12 mouse cellular contexts compared by ENCODE assay signal in genomic region chr1:34106606-34107005, GRCm38 (mm10).
A peak's percentile ranks its signal among the peaks of the same experiment; 100 is the strongest.
DNase-seq lines count a peak whose midpoint lies in the region; ATAC-seq lines count a peak whose summit lies in the region.
"Had no signal": no experiment of that assay in that cellular context is flagged by ENCODE, and none has a peak within 500 bp of the region (broad histone marks: within the 10 kb centered on the region; RNA-seq: fewer than 3 reads in every experiment).

No protein-coding gene starts in this region.

- H3K9me3 ChIP-seq in heart, embryonic 14.5 days (ENCODE audit: control insufficient read depth, low read length), result 0 out of 2 replicates have a peak, but pooled peaks cover 3% of the 10 kb centered on the region
- H3K9me3 ChIP-seq in limb, embryonic 11.5 days (ENCODE audit: control insufficient read depth, low read length), result no peaks in the 10 kb centered on the region
- no peaks in the 10 kb centered on the region for H3K9me3 ChIP-seq in limb, embryonic 10.5 days (replicated peaks)
- no peaks in the 10 kb centered on the region; the same call in 1 of the 2 replicates for H3K9me3 ChIP-seq in embryonic facial prominence, embryonic 11.5 days (replicated peaks; ENCODE audit: control insufficient read depth, low read length)
- H3K9me3 ChIP-seq in midbrain, embryonic 16.5 days (replicated peaks; ENCODE audit: control insufficient read depth, low read length, poor library complexity, severe bottlenecking), result no peaks in the 10 kb centered on the region

- DNase-seq in heart, postnatal 10 days, result no peak
- peak; percentile 32 for DNase-seq in limb, embryonic 11.5 days (ENCODE audit: low spot score)
- DNase-seq in limb, embryonic 10.5 days (ENCODE audit: low spot score), result no peak
- peak; percentile 27 for DNase-seq in embryonic facial prominence, embryonic 11.5 days (ENCODE audit: low spot score)
- no peak for DNase-seq in spleen, postnatal 10 days (ENCODE audit: low spot score in 2 of 2)
- DNase-seq in urinary bladder, postnatal 25 days (ENCODE audit: low spot score), result no peak
- DNase-seq: lung, embryonic 14.5 days; thymus, adult 18-20 months had no signal

- ATAC-seq in heart, embryonic 14.5 days (ENCODE audit: insufficient number of reproducible peaks, insufficient read depth, low FRiP score, low read depth), result no peak
- no peak for ATAC-seq in limb, embryonic 11.5 days (ENCODE audit: insufficient number of reproducible peaks, low FRiP score, low TSS enrichment, low read depth)
- no peak for ATAC-seq in embryonic facial prominence, embryonic 11.5 days (replicated peaks; ENCODE audit: insufficient number of reproducible peaks, low FRiP score, low TSS enrichment, low read depth)
- peak; percentile 23; the same call in 1 of the 2 replicates for ATAC-seq in midbrain, embryonic 16.5 days
- ATAC-seq: inflammation-experienced regulatory T-cells, adult 6 months had no signal

- intact Hi-C loops in heart, postnatal 10 days (cut with DNase I), result no loop called here

- WGBS in heart, embryonic 14.5 days, result 14% methylated on average over 8 of the region's 8 CpGs
- WGBS in limb, embryonic 11.5 days, result 7% methylated on average over 8 of the region's 8 CpGs
- WGBS in limb, embryonic 10.5 days, result 11% methylated on average over 8 of the region's 8 CpGs
- 13% methylated on average over 8 of the region's 8 CpGs for WGBS in embryonic facial prominence, embryonic 11.5 days
- WGBS in midbrain, embryonic 16.5 days, result 8% methylated on average over 8 of the region's 8 CpGs

- H3K27ac ChIP-seq in heart, embryonic 14.5 days (replicated peaks in 1 of 2; ENCODE audit: control insufficient read depth in 1 of 2, insufficient read depth in 1 of 2, low read depth in 2 of 2, low read length in 2 of 2), result peak overlapping the region; percentile 24 to 45
- no peak overlapping the region for H3K27ac ChIP-seq in limb, embryonic 11.5 days (replicated peaks; ENCODE audit: low read depth, low read length)
- H3K27ac ChIP-seq in limb, embryonic 10.5 days, result no peak overlapping the region
- H3K27ac ChIP-seq in embryonic facial prominence, embryonic 11.5 days (replicated peaks; ENCODE audit: low read depth, low read length), result no peak overlapping the region
- peak overlapping the region; percentile 53; the same call in 1 of the 2 replicates for H3K27ac ChIP-seq in midbrain, embryonic 16.5 days (ENCODE audit: low read length)
- H3K27ac ChIP-seq: limb, embryonic 13.5 days had no signal

- peak overlapping the region; percentile 14 for H3K9ac ChIP-seq in heart, embryonic 14.5 days (ENCODE audit: low read length)
- H3K9ac ChIP-seq in limb, embryonic 11.5 days (ENCODE audit: low read length), result no peak overlapping the region
- H3K9ac ChIP-seq in embryonic facial prominence, embryonic 11.5 days (replicated peaks; ENCODE audit: low read length), result no peak overlapping the region
- no peak overlapping the region for H3K9ac ChIP-seq in midbrain, embryonic 16.5 days (ENCODE audit: low read depth, low read length)
- H3K9ac ChIP-seq: limb, embryonic 13.5 days; lung, embryonic 14.5 days had no signal

- H3K4me1 ChIP-seq in heart, embryonic 14.5 days (ENCODE audit: control insufficient read depth in 2 of 2, insufficient read depth in 2 of 2, low read length in 2 of 2), result peaks cover 29 to 58% of the 10 kb centered on the region in 2 experiments
- peaks cover 10% of the 10 kb centered on the region for H3K4me1 ChIP-seq in limb, embryonic 11.5 days (ENCODE audit: control insufficient read depth, insufficient read depth, low read length)
- H3K4me1 ChIP-seq in limb, embryonic 10.5 days, result peaks cover 34% of the 10 kb centered on the region
- H3K4me1 ChIP-seq in embryonic facial prominence, embryonic 11.5 days (ENCODE audit: control insufficient read depth, insufficient read depth, low read length), result no peaks in the 10 kb centered on the region
- H3K4me1 ChIP-seq in midbrain, embryonic 16.5 days (ENCODE audit: control insufficient read depth, insufficient read depth, low read length), result peaks cover 19% of the 10 kb centered on the region

- no peaks in the 10 kb centered on the region for H3K36me3 ChIP-seq in heart, embryonic 14.5 days (ENCODE audit: control insufficient read depth, insufficient read depth, low read length)
- H3K36me3 ChIP-seq in limb, embryonic 11.5 days (ENCODE audit: control insufficient read depth, insufficient read depth, low read length), result no peaks in the 10 kb centered on the region
- no peaks in the 10 kb centered on the region; the same call in 1 of the 2 replicates for H3K36me3 ChIP-seq in limb, embryonic 10.5 days
- H3K36me3 ChIP-seq in embryonic facial prominence, embryonic 11.5 days (replicated peaks; ENCODE audit: control insufficient read depth, insufficient read depth, low read depth, low read length), result no peaks in the 10 kb centered on the region
- H3K36me3 ChIP-seq in midbrain, embryonic 16.5 days (ENCODE audit: control insufficient read depth, insufficient read depth, low read length), result no peaks in the 10 kb centered on the region
- H3K36me3 ChIP-seq: limb, embryonic 13.5 days had no signal

- peak overlapping the region; percentile 41 for H3K4me2 ChIP-seq in heart, embryonic 14.5 days (ENCODE audit: low read length)
- H3K4me2 ChIP-seq in limb, embryonic 11.5 days (ENCODE audit: low read depth, severe bottlenecking), result no peak overlapping the region
- H3K4me2 ChIP-seq in embryonic facial prominence, embryonic 11.5 days (ENCODE audit: low read depth, low read length), result no peak overlapping the region
- no peak overlapping the region for H3K4me2 ChIP-seq in midbrain, embryonic 16.5 days (ENCODE audit: low read length)
- H3K4me2 ChIP-seq: limb, embryonic 13.5 days; lung, embryonic 14.5 days had no signal

- no peak overlapping the region for H3K4me3 ChIP-seq in heart, embryonic 14.5 days (ENCODE audit: control insufficient read depth in 1 of 2, insufficient read depth in 1 of 2, low read depth in 1 of 2, low read length in 2 of 2)
- H3K4me3 ChIP-seq in limb, embryonic 11.5 days (ENCODE audit: low read depth, low read length), result no peak overlapping the region
- no peak overlapping the region for H3K4me3 ChIP-seq in limb, embryonic 10.5 days
- H3K4me3 ChIP-seq in embryonic facial prominence, embryonic 11.5 days (ENCODE audit: low read depth, low read length), result no peak overlapping the region
- H3K4me3 ChIP-seq in midbrain, embryonic 16.5 days (ENCODE audit: low read depth, low read length), result no peak overlapping the region
- H3K4me3 ChIP-seq: limb, embryonic 13.5 days had no signal

- H3K27me3 ChIP-seq in heart, embryonic 14.5 days (ENCODE audit: control insufficient read depth, insufficient read depth, low read length), result no peaks in the 10 kb centered on the region
- no peaks in the 10 kb centered on the region for H3K27me3 ChIP-seq in limb, embryonic 11.5 days (ENCODE audit: control insufficient read depth, insufficient read depth, low read length)
- no peaks in the 10 kb centered on the region for H3K27me3 ChIP-seq in limb, embryonic 10.5 days (ENCODE audit: low read depth, poor library complexity, severe bottlenecking)
- H3K27me3 ChIP-seq in embryonic facial prominence, embryonic 11.5 days (ENCODE audit: control insufficient read depth, insufficient read depth, low read length), result no peaks in the 10 kb centered on the region
- H3K27me3 ChIP-seq in midbrain, embryonic 16.5 days (ENCODE audit: control insufficient read depth, insufficient read depth, low read depth, low read length), result no peaks in the 10 kb centered on the region
- H3K27me3 ChIP-seq: limb, embryonic 13.5 days had no signal

Comparison
In these comparisons a context has a peak if more than half of its experiments do, and no peak if none do; other contexts are left out.
1. DNase-seq: peak in limb, embryonic 11.5 days (single experiment) and embryonic facial prominence, embryonic 11.5 days (single experiment); none in heart, postnatal 10 days (0 of 2), limb, embryonic 10.5 days (single experiment), spleen, postnatal 10 days (0 of 2) and urinary bladder, postnatal 25 days (single experiment).
2. H3K27ac ChIP-seq: peak in heart, embryonic 14.5 days (2 of 2) and midbrain, embryonic 16.5 days (single experiment); none in limb, embryonic 11.5 days (single experiment), limb, embryonic 10.5 days (single experiment) and embryonic facial prominence, embryonic 11.5 days (single experiment).